Mouse (Mus musculus) thymus, adult 2 months (tissue): ENCODE measurements around the gene Prlhr.

Experiments used
- CTCF ChIP-seq: fragments of 200-500 bp; IDR thresholded peaks from 2 replicates; pipeline ENCODE4 v1.5.1; 2012; ENCODE audit warnings: mild to moderate bottlenecking, control low read depth, low read length, moderate library complexity, borderline replicate concordance; ENCODE audit not compliant: control insufficient read depth, poor library complexity, insufficient read depth; ENCODE audit errors: extremely low read depth
- POLR2A ChIP-seq: fragments of 200-500 bp; IDR thresholded peaks from 2 replicates; pipeline ENCODE4 v1.6.1; 2012; ENCODE audit warnings: mild to moderate bottlenecking, low read length, control low read depth, moderate library complexity; ENCODE audit not compliant: control insufficient read depth, poor library complexity, insufficient read depth; ENCODE audit errors: extremely low read depth

DNA sequence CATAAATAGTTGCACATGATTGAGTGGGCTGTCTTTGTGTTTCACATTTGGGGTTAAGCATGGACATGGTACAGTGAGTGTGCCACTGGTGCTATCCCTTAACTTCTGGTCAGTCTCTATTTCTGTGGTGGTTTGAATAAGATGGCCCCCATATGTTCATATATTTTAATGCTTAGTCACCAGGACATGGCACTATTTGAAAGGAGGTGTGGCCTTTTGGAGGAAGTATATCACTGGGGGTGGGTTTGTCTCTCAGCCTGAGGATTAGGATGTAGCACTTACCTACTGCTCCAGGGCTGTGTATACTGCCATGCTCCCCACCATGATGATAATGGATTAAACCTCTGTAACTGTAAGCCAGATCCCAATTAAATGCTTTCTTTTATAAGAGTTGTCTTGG is 17.2 kb upstream of the Prlhr start:
- TF ChIP-seq CTCF (no peak), POLR2A (no peak)
